ENCODE assay signal across 8 mouse cellular contexts in the genomic region with DNA sequence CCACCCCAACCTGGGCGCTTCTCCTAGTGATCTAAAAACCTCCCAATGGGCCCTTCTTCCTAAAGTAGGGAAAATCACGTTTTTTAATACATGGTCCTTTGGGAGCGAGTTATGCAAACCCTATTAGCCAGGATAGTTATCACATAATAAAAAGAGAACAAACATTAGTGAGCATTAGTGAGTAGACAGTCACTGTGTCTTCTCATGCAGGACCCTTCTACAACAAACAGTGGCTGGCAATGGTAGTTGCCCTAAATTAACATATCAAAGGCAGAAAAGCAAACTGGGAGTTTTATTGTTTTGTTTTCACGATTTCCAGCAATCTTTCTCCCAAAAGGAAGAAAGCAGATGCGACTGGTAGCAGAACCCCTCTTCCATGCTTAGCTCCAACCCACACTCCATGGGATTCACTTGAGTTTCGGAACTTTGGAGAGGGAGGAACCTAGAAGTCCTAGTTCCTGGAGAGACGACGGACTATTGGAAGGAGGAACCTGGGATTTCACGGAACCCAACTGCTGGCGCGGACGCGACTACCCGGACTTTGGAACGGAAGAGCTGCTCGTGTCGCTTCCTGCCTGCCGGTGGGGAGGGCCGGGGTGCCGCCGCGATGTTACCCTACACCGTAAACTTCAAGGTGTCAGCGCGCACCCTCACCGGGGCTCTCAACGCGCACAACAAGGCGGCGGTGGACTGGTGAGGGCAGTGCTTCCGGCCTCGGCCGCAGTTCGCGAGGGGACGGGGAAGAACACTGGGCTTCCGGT. TPM values are rescaled to one million over a fixed set of nuclear protein-coding genes. Genes with fewer than 3 reads are reported as not detected.
A peak's percentile ranks its signal among the peaks of the same experiment; 100 is the strongest.
DNase-seq lines count a peak whose midpoint lies in the region; ATAC-seq lines count a peak whose summit lies in the region.

TSS of gene Wdr11 (plus strand) at position 493 of the 761 bp plus-strand sequence.

- H3K4me2 ChIP-seq in lung, embryonic 16.5 days (ENCODE audit: low read depth, low read length), result peak within 1 kb of the TSS; percentile 81

- no peaks in the 10 kb centered on the region for H3K27me3 ChIP-seq in lung, embryonic 16.5 days (ENCODE audit: control insufficient read depth, insufficient read depth, low read depth, low read length)

- no peaks in the 10 kb centered on the region for H3K9me3 ChIP-seq in lung, embryonic 16.5 days (ENCODE audit: control insufficient read depth, low read length)

- 3% methylated on average over 37 of the region's 37 CpGs for WGBS in lung, embryonic 16.5 days

- ATAC-seq in hematopoietic stem cell, adult 5-6 weeks (replicated peaks in 1 of 2; ENCODE audit: insufficient read depth in 1 of 2, low FRiP score in 2 of 2, low TSS enrichment in 1 of 2, low read depth in 1 of 2, poor library complexity in 2 of 2, severe bottlenecking in 2 of 2), result peak; percentile 94 to 96
- peak; percentile 94 for ATAC-seq in lung, embryonic 16.5 days (ENCODE audit: low read depth)

- peak within 1 kb of the TSS; percentile 90 for H3K9ac ChIP-seq in lung, embryonic 16.5 days (ENCODE audit: low read length)

- peak within 1 kb of the TSS; percentile 95 for H3K27ac ChIP-seq in lung, embryonic 16.5 days (ENCODE audit: low read length)

- 0 out of 2 replicates have a peak, but pooled peaks cover 3% of the 10 kb centered on the region for H3K36me3 ChIP-seq in lung, embryonic 16.5 days (ENCODE audit: control insufficient read depth, insufficient read depth, low read length)

- H3K4me1 ChIP-seq in lung, embryonic 16.5 days (replicated peaks; ENCODE audit: control insufficient read depth, insufficient read depth, low read length), result peaks cover 10% of the 10 kb centered on the region

- peak within 1 kb of the TSS; percentile 93 for H3K4me3 ChIP-seq in lung, embryonic 16.5 days (ENCODE audit: low read length)

- DNase-seq in MEL-GATA-1-ER (ENCODE audit: extremely low read depth, low read depth), result peak; percentile 82
- peak; percentile 84 for DNase-seq in cerebellum, adult 8-10 months
- DNase-seq in forelimb bud, embryonic 11.5 days (ENCODE audit: low read depth, low spot score), result peak; percentile 77
- peak; percentile 67 for DNase-seq in layer of hippocampus, adult 9-10 months (ENCODE audit: low spot score)
- peak; percentile 66 for DNase-seq in ovary, postnatal 10 days (ENCODE audit: low spot score)
- peak; percentile 65 to 66 for DNase-seq in thymus, postnatal 10 days (ENCODE audit: low spot score in 2 of 2)

RNA-seq across cellular contexts. Expression of gene Wdr11, which starts in this region (rescaled TPM):
- 25.0 and 35.4 TPM in 2 replicates for total RNA-seq in hematopoietic stem cell, adult 5-6 weeks (2017)
- 38.4 and 43.1 TPM in 2 replicates for polyA plus RNA-seq in lung, embryonic 16.5 days (2015; fragmentation: Nextera tagmentation; extraction: Ambion mirVana)

Comparison
In these comparisons a context has a peak if more than half of its experiments do, and no peak if none do; other contexts are left out.
1. Peak in every context shown above with its lines: DNase-seq, ATAC-seq, H3K4me3 ChIP-seq and H3K27ac ChIP-seq.